Mouse (Mus musculus): ENCODE results near the gene Afmid. TPM values are rescaled to one million over a fixed set of nuclear protein-coding genes. Genes with fewer than 3 reads are reported as not detected.

Gene Afmid
- polyA plus RNA-seq, 1 experiment from 2014 or later: 5.3 TPM

DNA sequence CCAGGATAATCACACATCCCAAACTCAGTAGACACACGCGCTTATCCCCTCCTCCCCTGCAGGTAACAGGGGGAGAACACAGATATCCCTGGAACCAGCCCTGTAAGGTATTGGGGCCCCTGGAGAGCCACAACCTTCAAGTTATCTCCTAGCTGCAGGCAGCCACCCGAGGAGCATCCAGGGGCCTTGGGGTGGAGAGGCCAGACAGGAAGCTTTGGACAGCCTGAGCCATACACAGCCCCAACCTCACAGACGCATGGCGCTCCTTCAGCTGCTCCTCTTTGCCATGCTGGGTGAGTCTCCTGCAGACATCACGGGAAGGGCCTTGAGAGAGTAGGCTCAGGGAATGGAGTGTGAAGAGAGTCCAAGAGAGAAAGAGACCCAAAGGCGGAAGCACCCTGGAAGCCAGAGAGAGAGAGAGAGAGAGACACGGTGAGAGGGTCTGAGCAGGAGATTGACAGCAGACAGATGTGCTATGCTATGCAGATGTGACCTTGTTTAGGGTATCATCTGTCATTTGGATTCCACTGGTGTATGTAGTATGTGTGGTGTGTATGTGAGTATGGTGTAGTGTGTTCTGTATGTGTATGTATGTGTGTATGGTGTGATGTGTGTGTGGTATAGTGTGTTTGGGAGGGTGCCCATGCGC, 28.1 kb upstream of the Afmid start, which contains the start of gene 6030468B19Rik:
6030468B19Rik (plus strand) TSS at position 150 of the 649 bp plus-strand sequence.
- 41% methylated on average over 9 of the region's 9 CpGs for WGBS
- H3K4me3 ChIP-seq: no peak within 1 kb of the TSS
- no peak within 1 kb of the TSS for H3K9ac ChIP-seq
- no peaks in the 10 kb centered on the region for H3K27me3 ChIP-seq
- H3K4me2 ChIP-seq: no peak within 1 kb of the TSS
- H3K9me3 ChIP-seq: no peaks in the 10 kb centered on the region
- H3K36me3 ChIP-seq: no peaks in the 10 kb centered on the region
- H3K27ac ChIP-seq: no peak within 1 kb of the TSS
- peaks cover 13% of the 10 kb centered on the region for H3K4me1 ChIP-seq
- ATAC-seq (ENCODE audit: borderline replicate concordance, extremely low read depth, low FRiP score, low TSS enrichment): peak; percentile 68; the same call in 1 of the 2 replicates

GRCm38 (mm10) chr11:117798160-117798541, 27.6 kb upstream of the Afmid start:
- WGBS: 11% methylated on average over 2 of the region's 2 CpGs
- no peak for ATAC-seq (ENCODE audit: borderline replicate concordance, extremely low read depth, low FRiP score, low TSS enrichment)

GRCm38 (mm10) chr11:117799174-117799573, 26.6 kb upstream of the Afmid start:
- no peak overlapping the region for H3K9ac ChIP-seq
- no peaks in the 10 kb centered on the region for H3K9me3 ChIP-seq
- 0 out of 2 replicates have a peak, but pooled peaks cover 8% of the 10 kb centered on the region for H3K4me1 ChIP-seq
- no peaks in the 10 kb centered on the region for H3K27me3 ChIP-seq
- no peak overlapping the region for H3K4me2 ChIP-seq
- WGBS: 59% methylated on average over 5 of the region's 5 CpGs
- H3K27ac ChIP-seq: 0 out of 2 replicates have a peak overlapping the region, but pooled peaks have one; percentile 29
- no peak overlapping the region for H3K4me3 ChIP-seq
- no peaks in the 10 kb centered on the region for H3K36me3 ChIP-seq
- no peak for ATAC-seq (ENCODE audit: borderline replicate concordance, extremely low read depth, low FRiP score, low TSS enrichment)

More at GRCm38 (mm10) chr11:117798160-117798541, 27.6 kb upstream of the Afmid start:
- Histone ChIP-seq H3K27me3 (no peaks in the 10 kb centered on the region), H3K4me2 (no peak overlapping the region), H3K9me3 (no peaks in the 10 kb centered on the region), H3K9ac (no peak overlapping the region), H3K4me1 (peaks cover 9% of the 10 kb centered on the region; the same call in 1 of the 2 replicates), H3K27ac (no peak overlapping the region), H3K4me3 (no peak overlapping the region), H3K36me3 (no peaks in the 10 kb centered on the region)

DNA sequence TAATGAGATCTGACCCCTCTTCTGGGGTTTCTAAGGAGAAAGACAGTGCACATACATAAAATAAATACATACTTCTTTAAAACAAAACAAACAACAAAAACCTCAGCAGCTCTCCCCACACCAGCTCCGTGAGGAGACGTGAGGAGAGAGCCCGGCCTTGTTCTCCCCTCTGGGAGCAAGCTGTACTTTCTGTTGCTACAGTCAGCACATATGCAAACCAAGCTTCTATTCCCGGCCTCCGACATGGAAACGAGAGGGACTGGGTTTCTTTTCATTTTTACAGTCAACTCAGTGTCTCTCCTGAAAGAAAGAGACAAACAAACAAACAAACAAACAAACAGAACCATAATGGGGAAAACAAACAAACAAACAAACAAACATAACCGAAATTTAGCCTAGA, 25.7 kb upstream of the Afmid start:
- ATAC-seq (ENCODE audit: borderline replicate concordance, extremely low read depth, low FRiP score, low TSS enrichment): no peak
- Histone ChIP-seq H3K27me3 (no peaks in the 10 kb centered on the region), H3K36me3 (no peaks in the 10 kb centered on the region), H3K4me2 (no peak overlapping the region), H3K4me3 (no peak overlapping the region), H3K9me3 (no peaks in the 10 kb centered on the region), H3K27ac (no peak overlapping the region), H3K9ac (no peak overlapping the region), H3K4me1 (0 out of 2 replicates have a peak, but pooled peaks cover 8% of the 10 kb centered on the region)
- WGBS: 84% methylated on average over 7 of the region's 7 CpGs

DNA sequence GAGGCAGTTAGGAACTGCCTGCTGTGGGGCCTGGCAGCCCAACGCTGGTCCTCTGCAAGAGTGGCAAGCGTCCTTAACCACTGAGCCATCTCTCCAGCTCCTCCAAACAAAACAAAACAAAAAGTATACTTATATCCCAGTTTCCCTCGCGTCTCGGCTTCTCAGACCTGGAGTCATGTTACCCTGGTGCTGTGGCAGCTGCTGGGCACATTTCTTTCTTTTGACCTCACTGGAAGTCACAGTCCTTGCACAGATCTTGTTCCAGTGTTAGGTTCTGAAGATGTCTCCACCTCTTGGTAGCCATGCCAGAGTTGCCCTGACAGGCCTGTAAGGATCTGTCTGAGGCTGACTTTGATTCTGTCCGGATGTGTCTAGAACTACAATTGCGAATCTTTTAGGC, 24.1 kb upstream of the Afmid start:
- WGBS: 59% methylated on average over 7 of the region's 7 CpGs

GRCm38 (mm10) chr11:117803166-117803688, 22.5 kb upstream of the Afmid start:
- Histone ChIP-seq H3K27ac (no peak overlapping the region), H3K4me1 (0 out of 2 replicates have a peak, but pooled peaks cover 2% of the 10 kb centered on the region), H3K27me3 (no peaks in the 10 kb centered on the region), H3K36me3 (no peaks in the 10 kb centered on the region), H3K9ac (no peak overlapping the region), H3K4me3 (no peak overlapping the region), H3K9me3 (no peaks in the 10 kb centered on the region), H3K4me2 (no peak overlapping the region)
- no peak for ATAC-seq (ENCODE audit: borderline replicate concordance, extremely low read depth, low FRiP score, low TSS enrichment)
- 81% methylated on average over 3 of the region's 3 CpGs for WGBS

More for the DNA sequence above, 24.1 kb upstream of the Afmid start:
- Histone ChIP-seq H3K9ac (no peak overlapping the region), H3K9me3 (no peaks in the 10 kb centered on the region), H3K4me1 (0 out of 2 replicates have a peak, but pooled peaks cover 8% of the 10 kb centered on the region), H3K27ac (no peak overlapping the region), H3K4me3 (no peak overlapping the region), H3K4me2 (no peak overlapping the region), H3K36me3 (no peaks in the 10 kb centered on the region), H3K27me3 (no peaks in the 10 kb centered on the region)
- no peak for ATAC-seq (ENCODE audit: borderline replicate concordance, extremely low read depth, low FRiP score, low TSS enrichment)

GRCm38 (mm10) chr11:117806781-117807180, 18.9 kb upstream of the Afmid start:
- H3K4me2 ChIP-seq: no peak overlapping the region
- H3K27me3 ChIP-seq: no peaks in the 10 kb centered on the region
- no peaks in the 10 kb centered on the region for H3K36me3 ChIP-seq
- H3K4me1 ChIP-seq: peaks cover 22% of the 10 kb centered on the region
- WGBS: 90% methylated on average over 6 of the region's 6 CpGs
- H3K4me3 ChIP-seq: no peak overlapping the region
- no peak for ATAC-seq (ENCODE audit: borderline replicate concordance, extremely low read depth, low FRiP score, low TSS enrichment)
- H3K9ac ChIP-seq: no peak overlapping the region
- no peaks in the 10 kb centered on the region for H3K9me3 ChIP-seq
- H3K27ac ChIP-seq: no peak overlapping the region

DNA sequence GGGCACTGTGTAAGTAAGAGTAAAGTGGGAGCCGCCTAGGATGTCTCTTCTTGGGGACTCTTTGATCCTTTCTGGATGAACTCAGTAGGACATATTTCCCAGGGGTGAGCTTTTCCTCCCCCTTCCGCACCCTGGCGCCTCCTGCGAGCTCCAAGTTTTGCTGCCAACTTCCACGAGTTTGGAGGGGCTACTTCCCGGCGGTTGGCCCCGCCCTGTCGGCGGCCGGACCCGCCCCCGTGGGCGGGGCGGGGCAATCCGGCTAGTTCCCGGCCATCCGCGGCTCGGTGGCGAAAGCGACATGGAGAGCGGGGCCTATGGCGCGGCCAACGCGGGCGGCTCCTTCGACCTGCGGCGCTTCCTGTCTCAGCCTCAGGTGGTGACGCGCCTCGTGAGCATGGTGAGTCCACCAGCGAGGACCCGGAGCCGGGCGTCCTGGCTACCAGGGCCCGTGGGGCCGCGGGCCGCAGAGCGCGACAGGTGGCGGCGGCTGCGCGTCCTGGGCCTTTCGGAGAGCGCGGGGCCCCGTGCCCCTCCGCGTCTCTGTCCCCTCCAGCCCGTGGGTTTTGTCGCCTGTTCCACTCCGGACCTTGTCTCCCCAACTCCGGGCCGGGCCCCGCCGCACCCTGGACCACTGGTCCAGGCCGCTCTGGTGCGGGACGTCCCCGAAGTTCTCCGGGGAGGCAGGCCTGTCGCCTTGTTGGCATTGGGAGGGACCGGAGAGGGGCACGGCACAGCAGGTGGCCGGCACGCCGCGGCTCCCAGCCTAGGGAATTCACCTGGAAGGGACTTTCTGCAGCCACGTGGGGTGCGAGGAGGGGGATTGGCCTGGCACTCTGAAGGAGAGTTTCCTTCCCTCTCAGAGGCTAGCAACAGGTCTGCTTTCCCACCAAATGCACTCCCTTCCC, 16.1 kb upstream of the Afmid start, which contains the start of the genes Gm20708 and Syngr2:
Gm20708 (plus strand) TSS at position 262 of the 905 bp plus-strand sequence.
Syngr2 (plus strand) TSS at position 262 of the 905 bp plus-strand sequence.
- H3K27ac ChIP-seq: peak within 1 kb of the TSS; percentile 69
- no peaks in the 10 kb centered on the region for H3K9me3 ChIP-seq
- 1% methylated on average over 73 of the region's 75 CpGs for WGBS
- peak; percentile 79 for ATAC-seq (ENCODE audit: borderline replicate concordance, extremely low read depth, low FRiP score, low TSS enrichment)
- peaks cover 23% of the 10 kb centered on the region for H3K36me3 ChIP-seq
- peak within 1 kb of the TSS; percentile 78 for H3K4me3 ChIP-seq
- peaks cover 29% of the 10 kb centered on the region for H3K4me1 ChIP-seq
- peak within 1 kb of the TSS; percentile 98 for H3K4me2 ChIP-seq
- peak within 1 kb of the TSS; percentile 72 for H3K9ac ChIP-seq
- H3K27me3 ChIP-seq: no peaks in the 10 kb centered on the region

- H3K27me3 ChIP-seq: no peaks in the 10 kb centered on the region
- no peaks in the 10 kb centered on the region for H3K9me3 ChIP-seq
- WGBS: under 1% methylated on average over 21 of the region's 21 CpGs
- peak; percentile 79 for ATAC-seq (ENCODE audit: borderline replicate concordance, extremely low read depth, low FRiP score, low TSS enrichment)
- peak overlapping the region; percentile 72 for H3K9ac ChIP-seq
- peak overlapping the region; percentile 78 for H3K4me3 ChIP-seq
- peaks cover 29% of the 10 kb centered on the region for H3K4me1 ChIP-seq
- peak overlapping the region; percentile 69 for H3K27ac ChIP-seq
- peaks cover 29% of the 10 kb centered on the region for H3K36me3 ChIP-seq
- H3K4me2 ChIP-seq: peak overlapping the region; percentile 98
Measured at GRCm38 (mm10) chr11:117810401-117811046, 15.2 kb upstream of the Afmid start.

GRCm38 (mm10) chr11:117813867-117814266, 11.9 kb upstream of the Afmid start:
- Histone ChIP-seq H3K27ac (no peak overlapping the region), H3K4me3 (no peak overlapping the region), H3K4me2 (no peak overlapping the region), H3K9ac (no peak overlapping the region), H3K27me3 (no peaks in the 10 kb centered on the region), H3K9me3 (no peaks in the 10 kb centered on the region), H3K4me1 (peaks cover 29% of the 10 kb centered on the region), H3K36me3 (peaks cover 53% of the 10 kb centered on the region)
- 57% methylated on average over 5 of the region's 5 CpGs for WGBS
- no peak for ATAC-seq (ENCODE audit: borderline replicate concordance, extremely low read depth, low FRiP score, low TSS enrichment)

DNA sequence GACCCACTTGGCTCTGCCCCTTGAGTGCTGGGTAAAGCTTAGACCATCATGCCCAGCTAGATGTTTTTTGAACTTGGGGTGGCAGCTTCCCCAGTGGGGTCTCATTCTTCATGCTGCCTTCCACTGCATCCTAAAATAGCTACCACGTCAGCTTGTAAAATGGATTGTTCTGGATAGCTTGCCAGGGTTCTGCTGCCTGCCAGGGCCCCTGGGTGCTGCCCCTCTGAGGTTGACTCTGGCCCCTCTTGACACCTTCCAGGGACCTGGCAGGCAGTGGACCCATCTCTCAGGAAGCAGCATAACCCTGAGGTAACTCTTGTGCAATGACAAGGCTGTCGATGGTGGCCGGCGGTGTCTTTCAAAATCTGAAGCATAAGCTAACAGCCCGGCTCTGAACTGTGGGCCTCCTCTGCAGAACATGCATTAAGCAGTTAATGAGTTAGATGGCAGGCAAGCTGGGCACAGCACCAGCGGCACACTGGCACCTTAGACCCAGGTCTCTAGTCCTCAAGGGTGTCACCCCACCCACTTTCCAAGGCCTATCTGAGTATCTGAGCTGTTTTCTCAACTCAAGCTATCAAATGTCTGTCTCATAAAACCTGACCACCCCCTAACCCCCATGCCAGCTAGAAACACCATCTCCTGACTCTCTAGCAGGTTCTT, 10.9 kb upstream of the Afmid start:
- Histone ChIP-seq H3K27ac (no peak overlapping the region), H3K9me3 (no peaks in the 10 kb centered on the region), H3K4me1 (peaks cover 25% of the 10 kb centered on the region), H3K4me3 (no peak overlapping the region), H3K27me3 (no peaks in the 10 kb centered on the region), H3K9ac (no peak overlapping the region), H3K4me2 (no peak overlapping the region), H3K36me3 (peaks cover 63% of the 10 kb centered on the region)
- 87% methylated on average over 6 of the region's 6 CpGs for WGBS
- ATAC-seq (ENCODE audit: borderline replicate concordance, extremely low read depth, low FRiP score, low TSS enrichment): no peak

All from lung, embryonic 15.5 days (tissue).